Mouse (Mus musculus): Measurements from ENCODE around the gene Nmnat1.

DNA sequence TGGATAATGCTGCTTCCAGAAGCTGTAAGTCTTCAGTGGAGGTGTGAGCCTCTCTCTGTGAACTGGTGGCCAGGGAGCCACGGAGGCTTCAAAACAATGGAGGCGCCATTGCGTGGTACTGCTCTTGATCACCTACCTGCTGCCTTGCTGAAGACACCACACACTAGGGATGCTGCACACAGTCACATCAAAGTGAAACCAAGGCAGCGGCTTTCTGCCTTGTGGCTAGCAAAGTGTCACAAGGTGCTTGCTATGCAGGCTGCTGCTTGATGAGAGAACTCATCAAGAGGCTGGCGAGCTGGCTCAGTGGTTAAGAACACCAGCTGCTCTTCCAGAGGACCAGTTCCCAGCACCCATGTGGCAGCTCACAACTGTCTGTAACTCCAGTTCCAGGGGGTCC is 30.7 kb upstream of the Nmnat1 start:
- TF ChIP-seq CTCF (conservative IDR thresholded peaks at IDR 0.05 in 1 of 2, IDR thresholded peaks at IDR 0.05 in 1 of 2; ENCODE audit: low read depth in 2 of 2, low read length in 2 of 2) (no peak), KAT2A (IDR thresholded peaks at IDR 0.05; ENCODE audit: insufficient replicate concordance, low read length) (no peak), MAX (IDR thresholded peaks at IDR 0.05; ENCODE audit: low read length) (no peak)

All from CH12.LX (cell line).